Mouse (Mus musculus): ENCODE measurements at regions not wholly inside any gene's neighbourhood (a gene's known extent, or its start where the extent isn't known, plus 50 kb on each side); places are given as distances from the start of the nearest gene placed in this dataset.
A peak's percentile ranks its signal among the peaks of the same experiment; 100 is the strongest.

- DNase-seq (ENCODE audit: low spot score), result no peak
Observed at GRCm38 (mm10) chr2:167878255-167878865, 53.5 kb upstream of the Ptpn1 start.

DNA sequence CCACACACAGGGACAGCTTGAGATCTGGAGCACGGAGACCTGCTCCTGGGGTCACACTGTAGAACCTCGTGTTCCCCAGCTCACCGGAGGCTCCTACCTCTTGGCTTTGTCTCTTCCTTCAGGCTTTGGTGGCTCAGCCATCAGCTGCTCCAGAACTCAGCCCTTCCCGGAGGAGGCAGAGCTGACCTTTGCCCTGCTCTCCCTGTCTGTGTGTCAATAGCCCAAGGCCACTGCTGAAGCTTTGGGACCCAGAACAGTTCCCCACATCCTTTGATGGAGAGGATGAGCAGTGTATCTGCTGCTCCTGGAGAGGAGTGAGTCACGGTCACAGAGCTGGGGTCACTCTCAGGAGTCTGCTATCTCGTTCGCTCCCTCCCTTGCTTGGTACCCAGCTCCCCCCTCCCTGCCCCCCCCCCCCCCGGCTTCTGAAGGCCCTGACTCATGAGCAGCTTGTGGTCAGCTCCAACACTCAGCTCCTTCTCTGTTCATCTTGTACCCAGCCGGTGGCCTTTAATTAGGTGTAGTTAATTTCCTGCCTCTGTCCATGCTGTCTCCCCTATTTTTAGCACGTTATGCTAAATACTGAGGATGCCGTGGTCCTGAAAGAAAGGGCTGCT is 54.5 kb upstream of the Ptpn1 start:
- no peak for DNase-seq (ENCODE audit: low spot score)

- no peak for DNase-seq (ENCODE audit: low spot score)
Observed at GRCm38 (mm10) chr2:167872507-167872906, 59.4 kb upstream of the Ptpn1 start.

DNA sequence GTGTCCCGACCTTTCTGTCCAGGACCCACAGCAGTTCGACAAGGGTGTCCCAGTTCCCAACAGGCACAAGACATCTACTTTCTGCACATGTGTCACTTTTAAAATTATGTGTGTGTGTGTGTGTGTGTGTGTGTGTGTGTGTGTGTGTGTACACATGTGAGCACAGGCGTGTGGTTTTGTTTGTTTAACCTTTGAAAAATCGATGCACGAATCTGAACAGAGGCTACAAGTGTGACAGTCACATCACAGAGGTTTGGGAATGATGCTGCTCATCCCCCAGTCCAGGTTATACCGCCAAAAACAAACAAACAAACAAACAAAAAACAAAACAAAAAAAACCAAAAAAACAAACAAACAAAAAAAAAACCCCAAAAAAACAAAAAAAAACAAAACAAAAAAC is 61.7 kb upstream of the Ptpn1 start:
- no peak for DNase-seq (ENCODE audit: low spot score)

- peak; percentile 81 for DNase-seq (ENCODE audit: low spot score)
Observed at GRCm38 (mm10) chr2:167866751-167867150, 65.1 kb upstream of the Ptpn1 start.

GRCm38 (mm10) chr2:167865525-167865924 is 66.3 kb upstream of the Ptpn1 start:
- DNase-seq (ENCODE audit: low spot score), result no peak

GRCm38 (mm10) chr2:167864672-167865071 is 67.2 kb upstream of the Ptpn1 start:
- no peak for DNase-seq (ENCODE audit: low spot score)

DNA sequence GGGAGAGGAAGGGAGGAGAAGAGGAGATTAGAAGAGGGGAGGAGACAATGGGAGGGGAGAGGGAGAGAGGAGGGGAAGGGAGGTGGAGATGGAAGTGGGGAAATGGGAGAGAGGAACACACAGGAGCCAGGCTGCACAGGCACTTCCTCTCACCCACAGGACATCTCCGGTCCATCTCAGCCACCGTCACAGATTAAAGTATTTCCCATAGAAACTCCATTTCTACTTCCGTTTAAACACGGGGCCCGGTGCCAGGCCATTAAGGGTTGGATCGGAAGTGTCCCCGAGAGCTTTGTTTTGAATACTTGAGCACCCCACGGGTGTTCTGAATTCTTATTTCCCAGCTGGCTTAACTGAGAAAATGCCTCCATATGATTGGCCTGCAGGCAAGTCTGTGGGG is 67.6 kb upstream of the Ptpn1 start:
- DNase-seq (ENCODE audit: low spot score), result peak; percentile 68

DNA sequence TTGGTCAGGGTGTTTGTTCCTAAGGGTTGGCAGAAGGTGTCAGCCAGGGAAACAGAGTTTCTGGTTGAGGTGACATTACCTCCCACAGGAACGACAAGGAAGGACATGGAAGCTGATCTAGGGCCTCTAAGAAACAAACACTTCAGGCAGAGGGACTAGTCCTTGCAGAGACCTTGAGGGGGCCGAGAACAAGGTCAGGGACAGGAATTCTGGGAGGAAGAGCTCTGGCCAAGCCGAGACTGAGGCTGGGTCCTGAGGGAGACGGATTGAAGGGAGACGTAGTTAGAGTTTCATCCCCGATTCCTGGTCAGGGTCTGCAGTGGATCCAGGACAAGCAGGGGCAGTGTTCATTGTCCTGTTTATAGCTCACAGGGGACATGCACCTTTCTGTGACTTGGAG is 68.2 kb upstream of the Ptpn1 start:
- no peak for DNase-seq (ENCODE audit: low spot score)

DNA sequence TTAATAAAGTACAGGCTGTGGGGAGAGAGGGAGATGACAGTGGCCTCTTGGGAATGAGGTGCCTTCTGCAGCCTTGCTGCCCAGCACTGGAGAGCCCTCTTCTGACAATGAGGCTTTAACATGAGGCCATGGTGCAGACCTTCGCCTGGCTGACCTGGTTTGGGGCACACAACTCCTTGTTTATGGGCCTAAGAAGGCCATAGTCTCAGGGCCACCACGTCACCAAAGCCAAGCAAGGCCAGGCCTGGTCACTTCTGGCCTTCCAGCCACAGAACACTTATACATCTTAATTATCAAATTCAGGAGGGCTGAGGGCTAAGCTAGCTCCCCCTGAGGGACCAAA is 70.7 kb upstream of the Ptpn1 start:
- no peak for DNase-seq (ENCODE audit: low spot score)

DNA sequence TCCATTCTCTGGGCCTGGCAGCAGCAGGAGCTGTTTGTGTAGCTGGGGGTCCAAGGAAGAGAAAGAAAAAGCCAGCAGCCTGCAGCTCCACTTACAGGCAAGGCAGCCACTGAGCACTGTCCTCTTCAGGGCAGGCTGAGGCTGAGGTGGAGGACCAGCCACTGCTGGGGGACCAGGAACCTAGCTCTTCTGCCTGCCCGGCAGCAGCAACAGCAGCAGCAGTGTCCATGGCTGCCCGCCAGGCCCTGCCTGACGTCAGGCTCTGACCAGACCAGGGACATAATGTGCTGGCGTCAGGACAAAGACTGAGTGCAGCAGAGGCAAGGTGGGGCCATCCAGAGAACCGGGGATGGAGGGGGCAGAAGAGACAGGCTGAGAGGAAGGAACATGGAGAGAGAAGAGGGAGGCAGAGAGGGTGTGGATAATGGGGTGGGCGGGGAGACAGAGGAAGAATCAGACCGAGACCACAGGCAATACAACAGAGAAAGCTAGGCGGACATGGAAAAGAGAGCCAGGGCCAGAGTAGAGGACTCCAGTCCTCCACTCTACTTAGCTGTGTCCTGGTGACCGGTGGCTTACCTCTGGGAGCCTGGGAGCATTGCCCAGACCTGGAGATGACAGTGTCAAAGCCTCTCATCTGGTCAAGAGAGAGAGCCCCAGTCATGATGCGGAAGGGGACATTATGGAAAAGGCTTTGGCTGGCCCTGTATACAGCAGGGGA is 71.2 kb upstream of the Ptpn1 start:
- DNase-seq (ENCODE audit: low spot score), result peak; percentile 96

GRCm38 (mm10) chr2:167859575-167859974 is 72.3 kb upstream of the Ptpn1 start:
- no peak for DNase-seq (ENCODE audit: low spot score)

- DNase-seq (ENCODE audit: low spot score), result no peak
Observed at GRCm38 (mm10) chr2:167858346-167858745, 73.5 kb upstream of the Ptpn1 start.

DNA sequence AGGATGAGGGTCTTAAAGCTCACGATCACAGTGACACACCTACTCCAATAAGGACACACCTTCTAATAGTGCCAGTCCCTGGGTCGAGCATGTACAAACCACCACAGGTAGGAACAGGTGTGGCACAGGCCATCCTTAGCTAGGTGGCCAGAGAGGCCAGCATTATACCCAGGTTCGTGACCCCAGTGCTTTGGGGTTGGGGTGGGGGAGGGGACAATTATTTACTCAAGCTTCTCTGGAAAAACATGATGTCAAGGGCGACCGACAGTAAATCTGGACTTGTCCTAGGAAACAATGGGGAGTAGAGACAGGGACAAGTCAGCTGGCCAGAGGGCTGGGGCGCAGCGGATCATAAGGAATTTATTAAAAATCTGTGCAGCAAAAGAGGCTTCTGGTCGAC is 73.9 kb upstream of the Ptpn1 start:
- DNase-seq (ENCODE audit: low spot score), result no peak

DNA sequence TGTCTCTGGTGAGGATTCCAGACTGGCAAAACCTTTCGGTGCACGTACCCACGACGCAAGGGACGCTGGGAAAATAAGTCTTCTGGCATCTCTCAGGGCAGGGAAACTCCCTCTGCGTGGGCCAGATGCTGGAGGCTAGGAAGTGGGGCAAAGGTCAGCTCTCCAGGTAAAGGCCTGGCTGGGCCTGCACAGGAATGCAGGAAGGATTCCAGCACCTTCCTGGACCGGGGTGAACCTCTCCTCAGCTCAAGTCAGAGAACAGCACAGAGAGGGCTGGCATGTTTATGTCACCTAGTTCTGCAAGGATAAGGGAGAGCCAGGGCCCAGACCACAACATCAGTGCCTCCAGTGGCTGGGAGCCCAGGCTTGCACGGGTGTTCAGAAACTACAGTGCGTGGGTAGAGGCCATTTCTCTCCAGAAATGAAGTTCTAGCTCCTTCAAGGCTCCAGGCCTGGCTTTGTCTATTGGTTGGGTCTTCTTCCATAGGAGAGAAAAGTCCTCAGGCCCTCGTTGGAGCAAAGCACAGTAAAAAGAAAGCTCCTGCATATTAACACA is 74.9 kb upstream of the Ptpn1 start:
- no peak for DNase-seq (ENCODE audit: low spot score)

DNA sequence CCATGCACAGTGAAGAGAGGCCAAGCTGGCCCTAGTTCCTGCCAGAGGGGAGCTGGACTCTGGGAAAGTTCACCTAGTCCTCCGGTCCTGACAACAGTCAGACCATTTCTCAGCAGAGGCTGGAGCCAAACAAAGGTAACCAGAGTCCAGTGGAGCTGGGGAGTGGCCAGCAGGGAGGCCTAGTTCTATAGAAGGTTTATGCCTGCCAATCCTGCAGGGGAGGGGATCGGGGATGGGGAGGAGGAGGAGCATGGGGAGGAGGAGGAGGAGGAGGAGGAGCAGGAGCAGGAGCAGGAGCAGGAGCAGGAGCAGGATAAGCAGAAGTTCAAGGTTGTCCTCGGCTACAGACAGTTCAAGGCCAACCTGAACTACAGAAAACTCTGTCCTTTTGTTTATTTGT is 75.8 kb upstream of the Ptpn1 start:
- no peak for DNase-seq (ENCODE audit: low spot score)

- DNase-seq (ENCODE audit: low spot score), result no peak
Observed at GRCm38 (mm10) chr2:167854060-167854459, 77.8 kb upstream of the Ptpn1 start.

DNA sequence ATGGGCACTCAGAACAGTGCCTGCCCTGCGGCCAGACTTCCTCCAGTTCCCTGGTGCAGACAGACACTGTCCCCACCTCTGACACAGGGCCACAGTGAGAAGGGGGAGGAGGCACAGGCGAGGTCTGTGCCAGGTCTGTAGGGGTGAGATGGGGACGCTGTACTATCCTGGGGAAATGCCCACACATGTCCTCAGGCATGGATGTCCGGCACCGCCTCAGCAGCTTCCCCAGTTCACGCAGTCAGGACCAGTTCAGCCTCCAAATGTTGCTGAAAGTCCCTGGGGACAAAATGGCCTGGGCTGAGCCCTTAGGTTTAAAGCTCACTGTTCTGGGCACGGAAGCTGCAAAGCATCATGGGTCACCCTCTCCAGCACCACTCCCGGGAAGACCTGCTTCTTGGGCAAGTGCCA is 78.4 kb upstream of the Ptpn1 start:
- DNase-seq (ENCODE audit: low spot score), result peak; percentile 57

GRCm38 (mm10) chr2:167852582-167852981 is 79.3 kb upstream of the Ptpn1 start:
- no peak for DNase-seq (ENCODE audit: low spot score)

DNA sequence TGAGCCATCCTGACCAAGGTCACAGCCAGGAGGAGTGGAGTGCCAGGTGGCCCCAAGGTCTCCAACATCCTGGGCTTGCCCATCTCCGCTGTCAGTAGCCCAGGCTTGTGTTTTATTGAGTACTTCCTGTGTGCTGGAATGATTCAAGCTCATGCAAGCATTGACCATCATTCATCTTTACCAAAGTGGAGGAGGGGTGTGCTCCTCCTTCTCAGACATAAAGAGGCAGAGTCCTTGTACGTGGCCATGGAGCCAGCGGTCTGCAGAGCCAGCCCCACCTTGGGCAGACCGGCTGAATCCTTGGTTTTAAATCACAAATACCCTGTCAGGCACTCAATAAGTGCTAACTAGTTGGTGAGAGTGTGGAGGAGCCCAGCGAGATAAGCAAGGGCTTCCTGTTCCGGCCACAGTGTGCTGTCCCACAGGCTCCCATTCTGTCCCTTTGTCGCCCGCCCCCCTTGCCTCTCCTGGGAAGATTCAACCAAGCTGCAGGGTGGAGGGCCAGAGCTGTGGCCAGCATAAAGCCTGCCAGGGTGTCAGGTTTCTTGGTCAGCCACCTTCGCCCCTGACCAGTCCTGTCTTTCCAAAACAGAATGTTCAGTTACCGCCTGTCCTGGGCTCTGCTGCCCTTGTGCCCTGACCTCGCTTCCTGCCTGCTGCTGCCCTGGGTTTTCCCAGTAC is 80.5 kb upstream of the Ptpn1 start:
- DNase-seq (ENCODE audit: low spot score), result peak; percentile 85

DNA sequence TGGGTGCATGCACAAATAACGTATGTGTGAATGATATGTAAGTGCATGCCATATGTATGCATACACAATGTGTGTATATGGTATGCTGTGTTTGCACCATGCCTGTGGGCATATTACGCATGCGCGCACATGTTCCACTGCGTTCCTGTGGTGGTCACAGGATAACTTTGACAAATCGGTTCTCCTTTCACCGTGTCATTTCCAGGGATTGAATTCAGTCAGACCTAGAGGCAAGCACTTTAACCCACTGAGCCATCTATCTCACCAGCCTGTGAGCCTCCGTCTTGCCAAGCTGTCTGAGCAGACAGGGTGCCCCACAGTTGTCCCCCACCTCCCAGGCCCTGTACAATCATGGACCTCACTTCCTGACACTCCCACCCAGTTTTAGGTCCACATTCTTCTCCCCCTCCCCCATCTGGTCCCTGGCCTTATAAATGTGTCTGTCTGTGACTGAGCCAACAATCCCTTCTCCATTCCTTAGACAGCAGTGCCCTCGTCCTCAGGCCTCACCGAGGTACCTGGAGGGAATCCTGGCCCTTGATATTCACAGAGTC is 81.8 kb upstream of the Ptpn1 start:
- DNase-seq (ENCODE audit: low spot score), result no peak
